Mouse (Mus musculus): Measurements from ENCODE around the gene Fhl1. TPM values are rescaled to one million over a fixed set of nuclear protein-coding genes. Genes with fewer than 3 reads are reported as not detected.

Fhl1 gene
- polyA plus RNA-seq, 1 experiment from 2014 or later: 87.0 TPM

- WGBS: 85% methylated on average over 3 of the region's 3 CpGs
- ATAC-seq (ENCODE audit: low FRiP score): no peak
- no peak overlapping the region for H3K9ac ChIP-seq (ENCODE audit: low read depth, low read length)
Measured at GRCm38 (mm10) chrX:56760257-56760760, 28.7 kb downstream of the Fhl1 start.

GRCm38 (mm10) chrX:56769838-56770237 lies 38.3 kb downstream of the Fhl1 start:
- Histone ChIP-seq H3K4me2 (replicated peaks; ENCODE audit: low read depth, low read length) (no peak overlapping the region), H3K27me3 (ENCODE audit: control insufficient read depth, insufficient read depth, low read length) (no peaks in the 10 kb centered on the region), H3K4me1 (replicated peaks; ENCODE audit: control insufficient read depth, insufficient read depth, low read length) (no peaks in the 10 kb centered on the region), H3K4me3 (ENCODE audit: low read depth, low read length) (no peak overlapping the region), H3K27ac (ENCODE audit: low read depth, low read length) (no peak overlapping the region), H3K9ac (ENCODE audit: low read depth, low read length) (no peak overlapping the region), H3K36me3 (ENCODE audit: control insufficient read depth, insufficient read depth, low read length) (no peaks in the 10 kb centered on the region), H3K9me3 (ENCODE audit: control insufficient read depth, low read length) (no peaks in the 10 kb centered on the region)
- ATAC-seq (ENCODE audit: low FRiP score) (no peak), DNase-seq (ENCODE audit: low spot score) (no peak)

More at GRCm38 (mm10) chrX:56760257-56760760, 28.7 kb downstream of the Fhl1 start:
- Histone ChIP-seq H3K4me3 (ENCODE audit: low read depth, low read length) (no peak overlapping the region), H3K27ac (ENCODE audit: low read depth, low read length) (no peak overlapping the region), H3K9me3 (ENCODE audit: control insufficient read depth, low read length) (no peaks in the 10 kb centered on the region), H3K4me1 (replicated peaks; ENCODE audit: control insufficient read depth, insufficient read depth, low read length) (no peaks in the 10 kb centered on the region), H3K4me2 (replicated peaks; ENCODE audit: low read depth, low read length) (no peak overlapping the region), H3K27me3 (ENCODE audit: control insufficient read depth, insufficient read depth, low read length) (no peaks in the 10 kb centered on the region), H3K36me3 (ENCODE audit: control insufficient read depth, insufficient read depth, low read length) (no peaks in the 10 kb centered on the region)
- DNase-seq (ENCODE audit: low spot score): no peak

GRCm38 (mm10) chrX:56771751-56772150 lies 40.2 kb downstream of the Fhl1 start:
- no peak overlapping the region for H3K4me3 ChIP-seq (ENCODE audit: low read depth, low read length)
- no peaks in the 10 kb centered on the region for H3K27me3 ChIP-seq (ENCODE audit: control insufficient read depth, insufficient read depth, low read length)
- H3K4me2 ChIP-seq (replicated peaks; ENCODE audit: low read depth, low read length): no peak overlapping the region
- no peak overlapping the region for H3K27ac ChIP-seq (ENCODE audit: low read depth, low read length)
- H3K36me3 ChIP-seq (ENCODE audit: control insufficient read depth, insufficient read depth, low read length): no peaks in the 10 kb centered on the region
- ATAC-seq (ENCODE audit: low FRiP score) (no peak), DNase-seq (ENCODE audit: low spot score) (no peak)
- no peaks in the 10 kb centered on the region for H3K4me1 ChIP-seq (replicated peaks; ENCODE audit: control insufficient read depth, insufficient read depth, low read length)
- WGBS: 91% methylated on average over 1 of the region's 1 CpGs
- no peaks in the 10 kb centered on the region for H3K9me3 ChIP-seq (ENCODE audit: control insufficient read depth, low read length)
- no peak overlapping the region for H3K9ac ChIP-seq (ENCODE audit: low read depth, low read length)

GRCm38 (mm10) chrX:56773329-56773728 lies 41.7 kb downstream of the Fhl1 start:
- H3K9ac ChIP-seq (ENCODE audit: low read depth, low read length): no peak overlapping the region
- H3K4me3 ChIP-seq (ENCODE audit: low read depth, low read length): no peak overlapping the region
- DNase-seq (ENCODE audit: low spot score) (no peak), ATAC-seq (ENCODE audit: low FRiP score) (no peak)
- H3K4me2 ChIP-seq (replicated peaks; ENCODE audit: low read depth, low read length): no peak overlapping the region
- 94% methylated on average over 4 of the region's 4 CpGs for WGBS
- H3K9me3 ChIP-seq (ENCODE audit: control insufficient read depth, low read length): no peaks in the 10 kb centered on the region
- H3K4me1 ChIP-seq (replicated peaks; ENCODE audit: control insufficient read depth, insufficient read depth, low read length): no peaks in the 10 kb centered on the region
- H3K27ac ChIP-seq (ENCODE audit: low read depth, low read length): no peak overlapping the region
- H3K27me3 ChIP-seq (ENCODE audit: control insufficient read depth, insufficient read depth, low read length): no peaks in the 10 kb centered on the region
- H3K36me3 ChIP-seq (ENCODE audit: control insufficient read depth, insufficient read depth, low read length): no peaks in the 10 kb centered on the region

GRCm38 (mm10) chrX:56786281-56787061 lies 54.9 kb downstream of the Fhl1 start:
- no peaks in the 10 kb centered on the region for H3K9me3 ChIP-seq (ENCODE audit: control insufficient read depth, low read length)
- H3K4me1 ChIP-seq (replicated peaks; ENCODE audit: control insufficient read depth, insufficient read depth, low read length): no peaks in the 10 kb centered on the region
- WGBS: 57% methylated on average over 6 of the region's 6 CpGs
- H3K9ac ChIP-seq (ENCODE audit: low read depth, low read length): no peak overlapping the region
- no peaks in the 10 kb centered on the region for H3K36me3 ChIP-seq (ENCODE audit: control insufficient read depth, insufficient read depth, low read length)
- ATAC-seq (ENCODE audit: low FRiP score) (no peak), DNase-seq (ENCODE audit: low spot score) (peak; percentile 12)
- no peak overlapping the region for H3K4me3 ChIP-seq (ENCODE audit: low read depth, low read length)
- no peak overlapping the region for H3K27ac ChIP-seq (ENCODE audit: low read depth, low read length)
- no peaks in the 10 kb centered on the region for H3K27me3 ChIP-seq (ENCODE audit: control insufficient read depth, insufficient read depth, low read length)
- no peak overlapping the region for H3K4me2 ChIP-seq (replicated peaks; ENCODE audit: low read depth, low read length)

GRCm38 (mm10) chrX:56787486-56787885 lies 55.9 kb downstream of the Fhl1 start:
- DNase-seq (ENCODE audit: low spot score) (no peak), ATAC-seq (ENCODE audit: low FRiP score) (no peak)
- Histone ChIP-seq H3K9ac (ENCODE audit: low read depth, low read length) (no peak overlapping the region), H3K36me3 (ENCODE audit: control insufficient read depth, insufficient read depth, low read length) (no peaks in the 10 kb centered on the region), H3K4me1 (replicated peaks; ENCODE audit: control insufficient read depth, insufficient read depth, low read length) (no peaks in the 10 kb centered on the region), H3K9me3 (ENCODE audit: control insufficient read depth, low read length) (no peaks in the 10 kb centered on the region), H3K27me3 (ENCODE audit: control insufficient read depth, insufficient read depth, low read length) (no peaks in the 10 kb centered on the region), H3K27ac (ENCODE audit: low read depth, low read length) (no peak overlapping the region), H3K4me2 (replicated peaks; ENCODE audit: low read depth, low read length) (no peak overlapping the region), H3K4me3 (ENCODE audit: low read depth, low read length) (no peak overlapping the region)
- 90% methylated on average over 3 of the region's 3 CpGs for WGBS

GRCm38 (mm10) chrX:56790591-56790990 lies 59.0 kb downstream of the Fhl1 start:
- no peak overlapping the region for H3K4me3 ChIP-seq (ENCODE audit: low read depth, low read length)
- 78% methylated on average over 4 of the region's 4 CpGs for WGBS
- H3K4me1 ChIP-seq (replicated peaks; ENCODE audit: control insufficient read depth, insufficient read depth, low read length): no peaks in the 10 kb centered on the region
- no peaks in the 10 kb centered on the region for H3K9me3 ChIP-seq (ENCODE audit: control insufficient read depth, low read length)
- H3K27ac ChIP-seq (ENCODE audit: low read depth, low read length): no peak overlapping the region
- no peaks in the 10 kb centered on the region for H3K27me3 ChIP-seq (ENCODE audit: control insufficient read depth, insufficient read depth, low read length)
- H3K36me3 ChIP-seq (ENCODE audit: control insufficient read depth, insufficient read depth, low read length): no peaks in the 10 kb centered on the region
- H3K4me2 ChIP-seq (replicated peaks; ENCODE audit: low read depth, low read length): no peak overlapping the region
- no peak for ATAC-seq (ENCODE audit: low FRiP score)
- no peak for DNase-seq (ENCODE audit: low spot score)
- no peak overlapping the region for H3K9ac ChIP-seq (ENCODE audit: low read depth, low read length)

GRCm38 (mm10) chrX:56791268-56791667 lies 59.7 kb downstream of the Fhl1 start:
- no peak overlapping the region for H3K4me2 ChIP-seq (replicated peaks; ENCODE audit: low read depth, low read length)
- H3K9me3 ChIP-seq (ENCODE audit: control insufficient read depth, low read length): no peaks in the 10 kb centered on the region
- no peaks in the 10 kb centered on the region for H3K27me3 ChIP-seq (ENCODE audit: control insufficient read depth, insufficient read depth, low read length)
- no peak overlapping the region for H3K4me3 ChIP-seq (ENCODE audit: low read depth, low read length)
- H3K36me3 ChIP-seq (ENCODE audit: control insufficient read depth, insufficient read depth, low read length): no peaks in the 10 kb centered on the region
- WGBS: 52% methylated on average over 15 of the region's 15 CpGs
- no peak overlapping the region for H3K9ac ChIP-seq (ENCODE audit: low read depth, low read length)
- DNase-seq (ENCODE audit: low spot score) (peak; percentile 62), ATAC-seq (ENCODE audit: low FRiP score) (peak; percentile 54; the same call in 1 of the 2 replicates)
- H3K27ac ChIP-seq (ENCODE audit: low read depth, low read length): no peak overlapping the region
- no peaks in the 10 kb centered on the region for H3K4me1 ChIP-seq (replicated peaks; ENCODE audit: control insufficient read depth, insufficient read depth, low read length)
